Mouse (Mus musculus) neural tube, embryonic 11.5 days (tissue): ENCODE results near the gene Srcin1. TPM values are rescaled to one million over a fixed set of nuclear protein-coding genes. Genes with fewer than 3 reads are reported as not detected.

Source experiments
- ATAC-seq: fragments of 200-750 bp; cut with Nextera tagmentation; 2 replicates; pipeline ENCODE4 v1.8.0; 2017; ENCODE audit warnings: moderate number of reproducible peaks, mild to moderate bottlenecking, moderate TSS enrichment, moderate library complexity; ENCODE audit not compliant: insufficient read depth, low FRiP score, low TSS enrichment
- DNase-seq: peaks from one replicate; pipeline ENCODE4 v3.0.0-alpha.2; 2015; ENCODE audit warnings: low spot score
- H3K27ac ChIP-seq: fragments of 300-500 bp; sonication (generic); 2 replicates; pipeline ENCODE4 v1.5.1; 2014; ENCODE audit warnings: low read depth, mild to moderate bottlenecking, low read length
- H3K27me3 ChIP-seq: fragments of 300-500 bp; sonication (generic); 2 replicates; pipeline ENCODE4 v1.6.1; 2014; ENCODE audit warnings: mild to moderate bottlenecking, low read length, mixed read lengths; ENCODE audit not compliant: control insufficient read depth, insufficient read depth
- H3K36me3 ChIP-seq: fragments of 300-500 bp; sonication (generic); 2 replicates; pipeline ENCODE4 v1.6.1; 2014; ENCODE audit warnings: mild to moderate bottlenecking, low read length, moderate library complexity, mixed read lengths; ENCODE audit not compliant: control insufficient read depth, insufficient read depth
- H3K4me1 ChIP-seq: fragments of 300-500 bp; sonication (generic); 2 replicates; pipeline ENCODE4 v1.6.1; 2014; ENCODE audit warnings: low read length, mixed read lengths; ENCODE audit not compliant: control insufficient read depth, insufficient read depth
- H3K4me2 ChIP-seq: fragments of 300-500 bp; sonication (generic); 2 replicates; pipeline ENCODE4 v1.6.1; 2014; ENCODE audit warnings: low read depth, mild to moderate bottlenecking, moderate library complexity
- H3K4me3 ChIP-seq: fragments of 300-500 bp; sonication (generic); 2 replicates; pipeline ENCODE4 v1.5.1; 2014; ENCODE audit warnings: low read depth, low read length
- H3K9ac ChIP-seq: fragments of 300-500 bp; sonication (generic); 2 replicates; pipeline ENCODE4 v1.6.1; 2014; ENCODE audit warnings: mild to moderate bottlenecking, low read length
- H3K9me3 ChIP-seq: fragments of 300-500 bp; sonication (generic); 2 replicates; pipeline ENCODE4 v1.6.1; 2016; ENCODE audit warnings: low read length; ENCODE audit not compliant: control insufficient read depth
- WGBS: fragments of 180-500 bp; shearing (Covaris S2); extraction: QIAGEN DNeasy Blood & Tissue Kit; methylation state at CpG from one replicate; pipeline ENCODE4 v1.1.7; 2014; 5-methylcytosine and 5-hydroxymethylcytosine counted together
- polyA plus RNA-seq: library from polyadenylated mRNA; unstranded; fragments of >200 nt; fragmentation: Nextera tagmentation; extraction: Ambion mirVana; gene quantifications from 2 replicates; pipeline ENCODE4 v1.2.1, GENCODE M21; 2014

Gene Srcin1
- polyA plus RNA-seq, 1 experiment from 2014 or later = 2.5 TPM

- Histone ChIP-seq H3K27ac (no peak overlapping the region), H3K4me1 (no peaks in the 10 kb centered on the region), H3K4me3 (no peak overlapping the region), H3K9ac (no peak overlapping the region), H3K36me3 (no peaks in the 10 kb centered on the region), H3K27me3 (no peaks in the 10 kb centered on the region), H3K9me3 (no peaks in the 10 kb centered on the region), H3K4me2 (no peak overlapping the region)
- DNase-seq (no peak), ATAC-seq (no peak)
- 76% methylated on average over 4 of the region's 4 CpGs for WGBS
Measured at GRCm38 (mm10) chr11:97608933-97609332, 32.9 kb upstream of the Srcin1 start.

DNA sequence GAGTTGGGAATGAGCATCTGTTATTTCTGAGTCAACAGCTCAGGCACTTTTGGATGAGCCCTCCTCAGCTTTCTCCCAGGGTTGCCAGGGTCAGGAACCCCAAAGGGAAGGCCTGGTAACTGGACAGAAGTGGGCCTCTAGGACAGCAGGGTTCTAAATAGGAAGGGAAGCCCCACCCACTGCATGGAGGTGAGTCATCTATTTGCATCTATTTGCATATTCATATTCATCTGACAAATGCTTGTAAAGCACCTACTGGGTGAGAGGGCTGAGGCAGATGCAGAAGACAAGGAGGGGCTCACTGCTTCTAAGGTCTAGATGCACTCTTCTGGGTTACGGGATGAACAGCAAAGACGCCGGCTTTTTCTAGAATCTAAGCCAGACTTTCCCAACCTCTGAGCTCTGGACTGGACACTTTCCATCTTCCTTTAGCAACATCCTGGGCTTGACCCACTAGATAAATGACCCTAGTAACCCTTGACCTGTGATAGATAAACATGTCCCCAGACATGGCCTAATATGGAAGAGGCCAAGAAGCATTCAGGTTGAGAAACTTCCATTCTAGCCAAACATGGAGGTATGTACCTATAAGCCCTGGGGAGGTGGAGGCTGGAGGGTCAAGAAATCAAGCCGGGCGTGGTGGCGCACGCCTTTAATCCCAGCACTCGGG is 31.2 kb upstream of the Srcin1 start:
- H3K9me3 ChIP-seq = no peaks in the 10 kb centered on the region
- H3K4me2 ChIP-seq = no peak overlapping the region
- no peak overlapping the region for H3K4me3 ChIP-seq
- WGBS = 94% methylated on average over 8 of the region's 8 CpGs
- DNase-seq = no peak
- no peak overlapping the region for H3K27ac ChIP-seq
- no peaks in the 10 kb centered on the region for H3K27me3 ChIP-seq
- no peaks in the 10 kb centered on the region for H3K36me3 ChIP-seq
- H3K9ac ChIP-seq = no peak overlapping the region
- H3K4me1 ChIP-seq = no peaks in the 10 kb centered on the region
- ATAC-seq = no peak

- Histone ChIP-seq H3K4me2 (no peak overlapping the region), H3K36me3 (no peaks in the 10 kb centered on the region), H3K4me3 (no peak overlapping the region), H3K9ac (no peak overlapping the region), H3K27ac (no peak overlapping the region), H3K4me1 (no peaks in the 10 kb centered on the region), H3K9me3 (no peaks in the 10 kb centered on the region), H3K27me3 (no peaks in the 10 kb centered on the region)
- DNase-seq = no peak
- 81% methylated on average over 10 of the region's 10 CpGs for WGBS
- no peak for ATAC-seq
Measured at GRCm38 (mm10) chr11:97603891-97604290, 27.9 kb upstream of the Srcin1 start.

DNA sequence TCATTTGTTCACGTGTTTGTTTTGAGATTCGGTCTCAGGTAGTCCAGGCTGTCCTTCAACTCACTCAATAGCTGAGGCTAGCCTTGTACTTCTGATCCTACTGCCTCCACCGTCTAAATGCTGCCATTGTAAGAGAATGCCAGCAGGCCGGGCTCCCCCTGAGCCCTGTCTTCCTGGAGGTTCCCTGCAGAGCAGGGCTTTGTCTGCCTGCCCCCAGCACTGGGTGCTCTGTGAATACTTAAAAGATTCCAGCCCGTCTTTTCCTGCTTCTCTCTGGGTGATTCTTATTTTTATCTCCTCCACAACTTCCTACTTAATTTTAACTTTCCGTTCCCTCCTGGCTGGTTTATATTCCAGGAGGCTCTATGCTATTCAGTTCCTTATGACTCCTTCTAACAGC is 26.2 kb upstream of the Srcin1 start:
- Histone ChIP-seq H3K9me3 (no peaks in the 10 kb centered on the region), H3K4me3 (no peak overlapping the region), H3K27me3 (no peaks in the 10 kb centered on the region), H3K4me2 (no peak overlapping the region), H3K36me3 (no peaks in the 10 kb centered on the region), H3K9ac (no peak overlapping the region), H3K4me1 (no peaks in the 10 kb centered on the region), H3K27ac (no peak overlapping the region)
- WGBS = 32% methylated on average over 6 of the region's 6 CpGs
- DNase-seq (no peak), ATAC-seq (no peak)

DNA sequence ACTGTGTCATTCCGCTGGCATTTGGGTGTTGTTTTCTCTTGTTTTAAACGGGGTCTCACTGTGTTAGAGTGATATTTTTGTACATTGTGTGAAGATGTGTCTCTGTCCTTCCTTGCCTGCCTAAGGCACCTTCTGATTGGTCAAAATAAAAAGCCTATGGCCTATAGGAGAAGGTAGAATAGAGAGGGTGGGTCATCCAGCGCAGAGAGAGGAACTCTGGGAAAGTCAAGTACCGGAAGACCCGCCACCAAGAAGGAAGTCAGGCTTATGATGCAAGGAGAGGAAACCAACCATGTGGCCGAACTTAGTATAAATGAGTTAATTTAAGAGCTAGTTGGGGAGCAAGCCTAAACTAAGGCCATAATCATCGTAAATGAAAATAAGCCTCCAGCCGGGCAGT is 23.1 kb upstream of the Srcin1 start:
- H3K36me3 ChIP-seq = no peaks in the 10 kb centered on the region
- DNase-seq = no peak

DNA sequence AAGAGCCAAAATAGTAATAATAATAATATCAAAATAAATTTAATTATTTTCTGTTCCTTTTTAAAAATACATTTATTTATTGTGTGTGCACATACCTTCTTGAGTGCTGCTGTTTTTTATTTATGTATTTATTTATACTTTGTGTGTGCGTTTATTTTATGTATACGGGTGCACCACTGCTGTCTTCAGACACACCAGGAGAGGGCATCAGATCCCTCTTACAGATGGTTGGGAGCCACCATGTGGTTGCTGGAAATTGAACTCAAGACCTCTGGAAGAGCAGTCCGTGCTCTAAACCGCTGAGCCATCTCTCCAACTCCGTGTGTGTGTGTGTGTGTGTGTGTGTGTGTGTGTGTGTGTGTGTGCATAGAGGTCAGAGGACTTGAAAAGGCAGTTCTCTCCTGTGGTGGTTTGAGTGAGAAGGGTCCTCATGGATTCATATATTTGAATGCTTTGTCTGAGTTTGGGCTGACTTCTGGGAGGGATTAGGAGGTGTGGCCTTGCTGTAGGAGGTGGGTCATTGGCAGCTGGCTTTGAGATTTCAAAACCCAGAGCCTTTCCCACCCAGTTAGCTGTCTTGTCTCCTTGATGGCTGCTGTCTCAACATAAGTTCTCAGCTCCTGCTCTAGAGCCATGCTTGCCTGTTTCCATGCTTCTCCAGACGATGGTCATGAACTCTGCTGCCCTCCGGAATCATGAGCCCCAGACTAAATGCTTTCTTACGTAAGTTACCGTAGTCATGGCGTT is 22.1 kb upstream of the Srcin1 start:
- H3K27me3 ChIP-seq = no peaks in the 10 kb centered on the region
- H3K4me2 ChIP-seq = no peak overlapping the region
- no peak for DNase-seq
- H3K4me1 ChIP-seq = no peaks in the 10 kb centered on the region
- no peak overlapping the region for H3K27ac ChIP-seq
- WGBS = 83% methylated on average over 10 of the region's 10 CpGs
- H3K4me3 ChIP-seq = no peak overlapping the region
- no peak for ATAC-seq
- no peaks in the 10 kb centered on the region for H3K9me3 ChIP-seq
- no peaks in the 10 kb centered on the region for H3K36me3 ChIP-seq
- H3K9ac ChIP-seq = no peak overlapping the region

More for the DNA sequence above, 23.1 kb upstream of the Srcin1 start:
- Histone ChIP-seq H3K9ac (no peak overlapping the region), H3K27me3 (no peaks in the 10 kb centered on the region), H3K9me3 (no peaks in the 10 kb centered on the region), H3K4me3 (no peak overlapping the region), H3K4me2 (no peak overlapping the region), H3K4me1 (no peaks in the 10 kb centered on the region), H3K27ac (no peak overlapping the region)
- ATAC-seq = no peak
- 88% methylated on average over 8 of the region's 8 CpGs for WGBS

DNA sequence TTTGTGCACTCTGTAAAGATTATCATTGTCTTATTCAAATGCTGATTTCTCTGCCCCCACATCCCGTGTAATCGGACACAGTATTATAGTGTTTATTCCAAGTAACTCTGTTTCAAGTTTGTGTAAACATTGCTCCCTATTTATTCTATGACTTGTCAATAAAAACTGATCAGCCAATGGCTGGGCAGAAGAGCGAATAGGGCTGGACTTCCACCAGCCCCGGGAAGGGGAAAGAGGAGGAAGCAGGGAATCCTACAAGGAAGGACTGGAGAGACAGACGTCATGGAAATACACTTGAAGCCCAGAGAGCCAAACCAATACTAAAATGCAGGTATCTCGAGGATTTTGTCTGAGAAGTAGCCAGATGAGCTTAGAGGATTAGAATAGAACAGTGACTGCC is 18.1 kb upstream of the Srcin1 start:
- no peak for DNase-seq
- Histone ChIP-seq H3K9ac (no peak overlapping the region), H3K36me3 (no peaks in the 10 kb centered on the region), H3K27me3 (no peaks in the 10 kb centered on the region), H3K27ac (no peak overlapping the region), H3K4me3 (no peak overlapping the region), H3K4me2 (no peak overlapping the region), H3K4me1 (0 out of 2 replicates have a peak, but pooled peaks cover 2% of the 10 kb centered on the region), H3K9me3 (no peaks in the 10 kb centered on the region)
- WGBS = 50% methylated on average over 6 of the region's 6 CpGs
- ATAC-seq = no peak

DNA sequence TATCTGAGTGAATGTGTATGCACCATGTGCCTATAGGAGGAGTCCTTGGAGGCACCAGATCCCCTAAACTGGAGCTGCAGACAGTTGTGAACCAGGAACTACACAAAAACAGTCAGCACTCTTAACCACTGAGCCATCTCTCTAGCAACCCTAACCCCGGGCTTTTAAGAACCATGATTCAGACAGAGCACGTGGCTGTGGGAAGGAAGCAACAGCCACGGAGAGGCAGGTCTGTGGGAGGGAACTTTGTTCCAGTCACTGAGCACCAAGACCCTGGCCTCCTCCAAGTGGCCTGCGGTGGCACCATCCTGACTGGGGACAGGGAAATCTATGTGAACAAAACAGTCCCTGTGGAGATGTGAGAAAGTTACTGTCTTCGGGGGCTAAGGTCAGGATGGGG is 15.9 kb upstream of the Srcin1 start:
- DNase-seq (no peak), ATAC-seq (no peak)
- no peak overlapping the region for H3K27ac ChIP-seq
- H3K36me3 ChIP-seq = no peaks in the 10 kb centered on the region
- H3K4me2 ChIP-seq = no peak overlapping the region
- no peaks in the 10 kb centered on the region for H3K9me3 ChIP-seq
- WGBS = 48% methylated on average over 5 of the region's 5 CpGs
- H3K9ac ChIP-seq = no peak overlapping the region
- no peak overlapping the region for H3K4me3 ChIP-seq
- 0 out of 2 replicates have a peak, but pooled peaks cover 3% of the 10 kb centered on the region for H3K4me1 ChIP-seq
- no peaks in the 10 kb centered on the region for H3K27me3 ChIP-seq
